Mouse (Mus musculus) B cell, adult 2 months (primary cell): ENCODE measurements around the gene Gm9903.

Source experiments
- DNase-seq, 2 experiments: peaks; one replicate each; pipeline ENCODE4 v3.0.0; 2022

Gene Gm9903

DNA sequence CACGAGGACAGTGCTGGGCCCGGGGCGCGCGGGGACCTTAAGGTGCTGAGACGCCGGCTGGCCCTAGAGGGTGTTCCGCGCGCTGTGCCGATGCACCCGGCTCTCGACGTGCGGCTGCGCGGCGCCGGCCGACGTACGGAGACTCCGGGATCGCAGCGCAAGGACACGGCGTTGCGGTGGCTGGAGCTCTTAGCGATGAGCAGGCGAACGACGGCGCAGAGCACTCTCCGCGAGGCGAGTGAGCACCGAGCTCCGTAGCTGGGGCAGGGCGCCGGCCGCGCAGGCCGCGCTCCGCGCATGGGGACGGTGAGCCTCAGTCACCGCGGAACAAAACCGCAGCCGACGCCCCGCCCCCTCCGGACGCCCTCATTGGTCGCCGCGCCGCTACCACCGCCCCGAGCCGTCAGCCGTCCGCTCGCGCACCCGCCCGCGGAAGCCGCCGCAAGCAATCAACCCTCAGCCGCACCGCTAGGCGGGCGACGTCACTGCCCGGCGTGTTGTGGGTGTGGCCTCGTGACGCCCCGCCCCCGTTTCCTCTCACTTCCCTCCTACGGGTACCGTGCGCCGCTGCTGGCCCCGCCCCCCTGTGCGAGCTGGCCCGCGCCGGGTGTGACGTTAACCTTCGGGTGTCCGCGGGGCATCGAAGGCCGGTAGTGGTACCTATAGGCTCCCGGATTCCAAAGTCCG is at the start of gene Gm9903, which contains the start of gene Fam53a:
Gene Gm9903, plus strand, starts transcription at position 625 of the 687 bp plus-strand sequence.
Gene Fam53a, minus strand, starts transcription at position 335 of the 687 bp plus-strand sequence.
- peak; percentile 100 for DNase-seq

DNA sequence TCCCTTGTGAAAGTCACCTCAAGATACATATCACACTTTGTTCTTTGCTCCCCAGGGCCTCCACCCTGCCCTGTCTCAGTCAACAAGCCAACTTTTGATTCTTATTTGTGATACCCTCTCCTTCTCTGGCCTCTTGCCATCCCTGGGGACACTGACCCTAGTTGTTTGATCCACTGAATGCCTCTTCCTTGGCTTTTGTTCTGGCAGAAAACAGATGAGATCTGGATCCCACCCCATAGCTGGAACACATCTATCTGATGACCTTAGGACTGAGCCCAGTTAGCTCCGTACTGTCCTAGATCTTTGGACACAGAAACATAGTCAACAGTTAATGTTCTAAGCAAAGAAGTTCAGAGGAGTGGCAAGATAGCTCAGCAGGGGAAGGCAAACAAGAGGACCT is 49.4 kb upstream of the Gm9903 start:
- no peak for DNase-seq

DNA sequence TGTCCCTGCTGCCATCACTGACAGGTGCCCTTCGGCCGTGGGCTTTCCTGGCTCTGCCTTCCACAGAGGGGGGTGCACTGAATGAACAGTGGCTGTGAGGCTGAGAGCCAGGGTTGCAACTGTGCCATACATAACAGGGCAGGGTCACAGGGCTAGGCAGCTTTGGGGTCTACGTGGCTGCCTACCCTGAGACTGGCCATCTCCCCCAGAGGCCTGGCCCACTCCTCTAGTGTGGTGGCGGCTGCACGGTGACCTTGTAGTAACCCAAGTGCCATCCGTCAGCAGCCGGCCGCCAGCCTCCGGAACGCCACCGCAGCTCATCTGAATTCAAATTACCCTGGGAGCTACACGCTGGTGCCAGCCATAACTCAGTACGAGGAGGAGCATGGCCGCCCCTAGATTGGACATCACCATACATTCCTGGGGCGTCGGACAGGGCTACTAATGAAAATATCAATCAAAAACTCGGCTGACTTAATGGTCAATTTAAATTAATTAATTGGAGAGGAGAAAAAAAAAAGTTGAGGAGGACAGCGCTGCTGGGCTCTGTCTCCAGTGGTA is 42.1 kb upstream of the Gm9903 start:
- no peak for DNase-seq

DNA sequence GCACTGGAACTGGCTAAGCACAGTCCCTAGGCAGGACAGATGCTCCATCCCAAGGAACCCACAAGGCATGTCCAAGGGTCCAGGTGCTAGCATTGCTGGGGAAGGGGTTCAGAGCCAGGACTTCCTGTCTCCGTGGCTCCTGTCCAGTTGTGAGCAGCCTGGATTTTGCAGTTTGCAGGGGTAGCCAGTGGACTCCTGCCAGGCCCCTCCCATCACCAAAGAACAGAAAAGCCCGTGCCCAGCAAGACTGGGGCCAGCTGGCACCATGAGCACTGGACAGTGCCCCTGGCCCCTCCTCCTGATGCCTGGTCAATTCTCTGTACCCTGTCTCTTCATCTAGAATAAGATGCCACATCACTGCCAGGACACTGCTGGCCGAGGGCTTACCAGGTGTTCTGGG is 41.7 kb upstream of the Gm9903 start:
- no peak for DNase-seq

DNA sequence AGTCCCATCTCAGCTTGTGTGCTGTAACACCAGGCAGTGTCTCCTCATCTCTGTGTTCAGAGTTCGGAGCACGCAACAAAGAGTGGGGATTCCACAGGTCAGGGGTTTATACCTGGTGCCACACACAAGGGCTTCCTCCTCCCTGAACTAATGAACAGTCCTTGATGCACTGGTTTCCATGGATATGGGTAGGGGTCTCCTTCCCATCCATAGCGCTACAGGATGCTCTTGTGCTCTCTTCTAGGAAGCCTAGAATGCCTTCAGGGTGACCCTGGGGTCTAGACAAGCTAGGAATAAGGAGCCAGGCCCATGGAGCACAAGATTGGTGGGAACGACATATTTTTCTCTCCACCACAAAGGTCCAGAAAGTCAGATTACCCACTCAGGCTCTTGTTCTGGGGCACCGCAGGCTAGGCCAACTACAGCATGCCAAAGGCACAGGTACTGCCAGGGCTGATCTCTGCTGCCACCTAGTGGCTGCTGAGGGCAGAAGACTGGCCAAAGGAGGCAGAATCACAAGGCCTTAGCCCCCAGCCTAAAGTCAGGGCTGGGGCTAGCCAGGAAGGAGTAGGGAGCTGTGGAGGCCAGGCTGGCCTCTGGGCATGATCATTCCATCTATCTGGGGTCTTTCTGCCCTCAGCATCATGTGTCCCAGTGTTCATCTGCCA is 40.4 kb upstream of the Gm9903 start:
- peak; percentile 74 to 78 for DNase-seq

DNA sequence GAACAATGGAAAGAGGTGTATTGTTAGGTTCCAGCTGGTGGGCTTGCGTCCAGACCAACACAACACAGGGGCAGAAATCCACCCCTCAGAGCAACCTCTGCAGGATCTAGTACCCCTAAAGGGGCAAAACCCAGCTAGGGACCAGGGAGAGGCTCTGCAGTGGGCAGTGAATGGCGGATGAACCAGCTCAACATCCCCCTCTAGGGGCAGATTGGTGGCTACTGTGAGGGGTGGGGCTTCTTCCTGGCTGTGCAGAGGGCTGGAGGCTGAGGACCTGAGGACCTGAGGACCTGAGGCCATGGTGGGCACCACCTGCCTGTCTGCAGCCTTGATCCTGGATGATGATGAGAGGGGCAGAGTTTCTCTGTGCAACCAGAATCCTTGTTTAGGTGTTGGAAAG is 36.1 kb upstream of the Gm9903 start:
- peak; percentile 10 to 17 for DNase-seq

DNA sequence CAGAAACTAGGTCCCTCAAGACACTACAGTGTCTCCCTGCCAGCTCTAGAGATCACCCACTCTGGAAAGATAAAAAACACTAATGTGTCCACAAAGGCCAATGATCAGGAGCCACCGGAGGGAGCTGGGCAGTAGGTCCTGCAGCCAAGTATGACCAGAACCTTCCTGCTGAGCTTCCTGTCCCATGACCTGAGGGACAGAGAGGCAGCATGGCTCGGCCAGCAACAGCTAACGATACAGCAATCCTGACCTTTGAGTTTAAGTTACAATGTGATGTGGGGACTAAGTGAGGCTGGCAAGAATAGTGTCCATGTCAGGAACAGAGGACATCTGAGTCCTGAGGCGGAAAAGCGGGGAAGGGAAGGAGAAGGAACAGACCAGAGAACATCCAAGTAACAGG is 24.4 kb upstream of the Gm9903 start:
- no peak for DNase-seq

DNA sequence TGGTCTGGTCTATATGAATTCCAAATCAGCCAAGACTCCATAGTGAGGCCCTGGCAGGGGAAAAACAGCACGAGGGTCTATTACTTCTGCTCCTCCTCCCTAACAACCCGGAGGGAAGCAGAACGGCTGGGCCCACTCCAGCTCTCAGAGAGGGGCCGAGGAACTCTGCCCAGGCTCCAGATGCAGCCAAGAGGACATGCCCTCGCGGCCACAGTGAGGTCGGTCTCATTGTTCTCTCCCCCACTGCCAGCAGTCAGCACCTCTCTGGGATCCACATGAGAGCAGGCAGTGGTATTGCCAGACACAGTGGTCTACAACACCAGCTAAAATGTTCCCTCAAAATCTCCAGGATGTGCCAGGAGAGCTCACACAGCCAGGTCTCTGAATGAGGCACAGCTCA is 23.1 kb upstream of the Gm9903 start:
- no peak for DNase-seq

DNA sequence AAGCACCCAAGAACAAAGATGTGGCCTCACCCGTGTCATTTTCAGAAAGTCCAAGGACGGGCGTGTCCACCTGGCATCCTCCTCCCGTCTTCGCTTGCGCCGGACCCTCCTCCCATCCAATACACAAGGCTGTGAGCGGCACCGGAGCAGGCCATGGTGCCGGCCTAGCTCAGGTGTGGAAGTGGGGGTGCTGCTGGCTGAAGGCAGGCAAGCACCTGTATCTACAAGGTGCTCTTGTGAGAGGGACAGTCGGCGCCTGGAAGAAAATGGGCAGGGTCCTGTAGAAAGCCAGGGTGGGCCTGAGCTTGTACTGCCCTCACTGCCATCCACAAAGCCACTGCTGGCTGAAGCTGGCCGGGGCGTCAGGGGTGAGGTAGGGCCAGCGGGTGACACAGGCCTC is 22.3 kb upstream of the Gm9903 start:
- no peak for DNase-seq

DNA sequence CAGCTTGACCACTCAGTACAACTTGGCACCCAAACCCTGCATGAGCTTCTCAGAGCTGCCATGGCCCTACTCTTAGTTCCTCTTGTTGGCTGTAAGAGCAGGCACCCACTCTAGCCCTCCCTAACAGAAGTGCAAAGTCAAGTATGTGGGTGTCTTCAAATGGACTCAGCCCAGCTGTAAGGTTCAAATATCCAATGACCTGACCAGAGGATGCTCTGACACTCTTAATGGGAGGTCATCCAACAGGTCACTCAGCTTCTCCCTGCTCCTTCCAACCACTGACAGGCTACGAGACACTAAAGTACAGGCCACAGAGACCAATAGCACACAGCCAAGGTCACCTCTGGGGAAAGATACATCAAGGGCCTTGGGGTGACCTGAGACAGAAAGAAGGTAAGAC is 20.5 kb upstream of the Gm9903 start:
- DNase-seq, result no peak

DNA sequence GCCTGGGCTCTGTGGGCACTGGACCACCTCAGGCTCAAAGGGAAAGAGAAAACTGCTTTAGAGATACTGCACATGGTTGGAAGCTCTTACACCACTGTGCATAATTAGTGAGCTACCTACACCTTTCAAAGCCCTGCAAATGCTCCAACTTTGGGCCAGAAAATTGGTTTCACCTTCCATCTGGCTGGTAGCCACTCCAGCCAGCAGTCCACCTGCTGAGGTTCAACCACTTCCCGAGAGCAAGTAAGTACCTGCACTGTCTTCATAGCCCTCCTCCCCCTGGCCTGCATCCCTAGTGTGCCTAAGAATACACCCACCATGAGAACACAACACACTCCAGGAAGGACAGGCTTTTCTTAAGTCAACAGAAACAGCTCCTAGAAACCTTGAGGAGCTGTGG is 17.9 kb upstream of the Gm9903 start:
- no peak for DNase-seq

DNA sequence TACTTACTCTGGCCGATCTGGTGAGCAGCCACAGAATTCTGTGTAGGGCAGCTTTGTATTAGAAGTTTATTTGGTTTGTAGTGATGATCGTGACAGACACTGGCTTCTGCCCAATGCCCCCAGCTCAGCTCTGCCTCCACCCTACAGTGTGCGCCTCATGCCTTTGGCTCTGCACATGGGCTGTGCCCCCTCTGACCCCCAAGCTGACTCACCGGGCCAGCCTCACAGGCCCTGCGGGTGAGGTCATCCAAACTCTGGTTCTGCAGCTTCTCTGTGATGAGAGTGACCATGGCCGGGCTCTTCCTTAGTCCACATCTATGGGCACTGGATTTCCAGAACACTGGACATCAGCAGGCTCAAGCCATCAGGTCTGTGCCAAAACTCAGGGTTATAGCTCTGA is 15.3 kb upstream of the Gm9903 start:
- DNase-seq, result no peak

DNA sequence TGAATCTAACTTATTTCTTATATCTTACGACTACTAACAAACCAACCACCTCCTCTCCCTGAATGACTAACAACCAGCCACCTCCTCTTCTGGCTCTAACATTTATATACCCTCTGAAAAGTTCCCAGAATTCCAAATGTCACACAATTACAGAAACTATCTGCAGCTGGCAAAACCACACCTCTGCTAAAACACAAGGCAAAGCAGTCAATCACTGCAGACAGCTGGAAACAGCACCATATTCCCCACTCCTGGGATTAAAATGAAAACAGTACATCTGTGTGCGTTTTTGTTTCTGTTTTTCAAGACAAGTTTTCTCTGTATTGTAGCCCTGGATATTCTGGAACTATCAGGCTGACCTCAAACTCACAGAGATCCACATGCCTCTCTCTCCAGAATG is 7.1 kb upstream of the Gm9903 start:
- no peak for DNase-seq

DNA sequence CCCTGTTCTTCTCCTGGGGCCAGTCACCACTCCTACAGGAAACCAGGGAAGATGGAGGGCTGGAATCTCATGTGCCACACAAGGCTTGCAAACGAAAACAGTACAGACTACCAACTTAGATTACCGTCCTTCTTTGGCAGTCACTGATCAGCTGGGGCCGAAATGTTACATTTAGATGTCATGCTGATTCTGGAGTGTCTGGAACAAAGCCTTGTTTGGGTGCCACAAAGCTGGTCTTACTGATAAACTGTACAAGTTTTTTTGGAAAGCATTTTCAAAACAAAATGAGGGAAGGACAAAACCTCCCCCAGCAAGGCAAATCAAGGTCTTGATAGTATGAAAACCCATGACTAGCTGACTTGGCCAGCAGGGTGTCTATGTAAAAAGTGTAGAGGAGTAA is 6.0 kb upstream of the Gm9903 start:
- DNase-seq, result no peak

DNA sequence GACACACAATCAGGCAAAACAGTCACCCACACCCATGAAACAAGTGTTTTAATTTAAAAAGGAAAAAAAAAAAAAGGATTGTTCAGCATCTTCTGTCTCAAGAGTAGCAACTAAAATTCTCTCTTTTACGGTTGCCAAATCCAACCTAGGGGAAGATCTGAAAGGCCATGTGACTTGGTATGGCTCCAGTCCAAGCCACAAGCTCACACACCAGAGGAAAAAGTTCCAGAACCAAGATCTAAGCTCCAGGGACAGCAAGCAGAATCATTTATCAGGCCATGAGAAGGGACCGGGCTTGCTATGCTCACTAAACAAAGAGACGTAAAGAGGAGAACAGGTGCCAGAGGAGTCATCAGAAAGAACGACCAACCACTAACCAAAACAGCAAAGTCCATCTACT is 1.8 kb upstream of the Gm9903 start:
- DNase-seq, result no peak

DNA sequence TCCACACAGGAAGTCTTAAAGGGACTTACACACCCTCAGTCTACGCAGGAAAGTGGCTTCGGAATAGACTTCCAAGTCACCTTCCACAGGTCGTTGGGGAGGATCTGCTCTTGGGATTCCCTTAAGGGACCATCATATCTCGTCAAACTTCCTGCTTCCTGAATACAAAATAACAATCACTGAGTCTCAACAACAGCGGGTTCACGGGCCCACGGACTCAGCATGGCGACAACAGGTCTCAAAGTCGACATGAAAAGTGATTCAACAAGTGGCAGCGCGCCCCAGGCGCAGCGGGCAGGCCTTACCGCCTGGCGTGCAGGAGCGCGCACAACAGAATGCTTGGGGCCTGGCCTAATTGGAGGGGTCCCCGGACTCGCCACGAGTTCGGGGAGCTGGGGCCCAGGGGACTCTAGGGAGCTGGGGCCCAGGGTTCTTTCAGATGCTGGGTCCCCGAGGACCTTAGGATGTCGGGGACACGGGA is 865 bp upstream of the Gm9903 start:
- DNase-seq, result peak in 1 of 2 experiments; percentile 71

DNA sequence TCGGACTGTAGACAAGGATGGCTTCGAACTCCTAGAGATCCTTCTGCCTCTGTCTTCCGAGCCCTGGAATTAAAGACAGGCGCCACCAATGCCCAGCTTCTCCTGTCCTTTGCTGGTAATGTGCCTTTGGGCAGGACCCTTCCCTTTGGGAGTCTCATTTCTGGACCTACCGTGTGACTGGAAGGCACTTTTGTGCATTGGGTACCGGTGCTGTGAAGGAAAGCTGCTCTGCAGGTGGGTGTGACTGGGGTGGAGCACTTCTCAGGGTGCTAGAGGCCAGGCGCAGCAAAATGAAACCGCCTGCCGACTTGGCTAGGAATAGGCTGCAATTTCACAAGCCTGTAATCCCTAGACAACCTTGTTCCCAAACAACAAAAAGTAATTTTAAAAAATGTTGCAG is 336 bp downstream of the Gm9903 start:
- no peak for DNase-seq

DNA sequence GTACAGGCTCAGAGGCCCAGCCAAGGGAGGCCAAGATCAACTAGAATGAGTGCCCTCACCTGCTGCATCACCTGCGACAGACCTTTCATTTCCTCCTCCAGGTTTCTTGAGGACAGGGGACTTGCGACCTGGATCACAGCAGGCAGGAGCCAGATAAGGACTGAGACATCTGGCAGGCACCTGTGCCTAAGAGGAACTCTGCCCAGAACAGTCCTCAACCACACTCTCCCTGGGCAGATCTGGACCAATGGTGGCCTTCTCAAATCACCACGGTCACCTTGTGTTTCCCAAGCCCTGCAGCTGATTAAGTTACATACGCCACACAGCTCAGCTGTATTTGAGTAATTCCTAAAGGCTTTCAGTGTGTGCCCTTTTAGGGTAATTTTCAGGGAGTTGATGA is 890 bp downstream of the Gm9903 start:
- no peak for DNase-seq

DNA sequence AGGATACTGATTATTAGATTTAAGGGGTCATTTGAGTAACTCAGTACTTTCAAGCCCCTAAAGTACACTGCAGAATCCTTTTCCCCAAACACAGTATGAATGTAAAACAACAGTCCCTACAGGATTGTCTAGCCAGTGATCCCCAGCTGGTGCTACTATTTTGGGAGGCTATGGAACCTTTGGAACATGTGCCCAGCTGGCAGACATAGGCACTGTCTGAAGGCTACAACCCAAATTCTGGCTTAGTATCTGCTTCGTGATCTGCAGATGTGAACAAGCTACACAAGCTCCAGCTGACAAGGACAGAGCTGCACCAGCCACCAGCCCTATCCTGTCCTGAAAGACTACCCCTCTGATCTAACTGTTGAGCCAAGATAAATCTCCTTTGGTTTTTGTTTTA is 2.8 kb downstream of the Gm9903 start:
- DNase-seq, result no peak

DNA sequence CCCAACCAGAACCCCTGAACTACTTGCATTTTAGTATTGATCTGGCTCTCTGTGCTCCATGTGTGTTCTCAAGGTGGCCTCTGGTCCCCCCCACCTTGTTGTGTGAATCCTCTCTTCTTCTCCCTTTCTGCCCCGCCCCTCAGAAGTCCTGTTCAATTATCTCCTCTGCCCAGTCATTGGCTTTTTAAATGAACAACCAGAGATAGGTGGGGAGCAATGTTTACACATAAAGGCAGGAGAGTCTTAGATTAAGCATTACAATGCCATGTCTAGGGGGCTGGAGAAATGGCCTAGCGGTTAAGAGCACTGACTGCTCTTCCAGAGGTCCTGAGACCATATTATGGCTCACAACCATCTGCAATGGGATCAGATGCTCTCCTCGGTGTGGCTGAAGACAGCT is 5.6 kb downstream of the Gm9903 start:
- DNase-seq, result no peak

DNA sequence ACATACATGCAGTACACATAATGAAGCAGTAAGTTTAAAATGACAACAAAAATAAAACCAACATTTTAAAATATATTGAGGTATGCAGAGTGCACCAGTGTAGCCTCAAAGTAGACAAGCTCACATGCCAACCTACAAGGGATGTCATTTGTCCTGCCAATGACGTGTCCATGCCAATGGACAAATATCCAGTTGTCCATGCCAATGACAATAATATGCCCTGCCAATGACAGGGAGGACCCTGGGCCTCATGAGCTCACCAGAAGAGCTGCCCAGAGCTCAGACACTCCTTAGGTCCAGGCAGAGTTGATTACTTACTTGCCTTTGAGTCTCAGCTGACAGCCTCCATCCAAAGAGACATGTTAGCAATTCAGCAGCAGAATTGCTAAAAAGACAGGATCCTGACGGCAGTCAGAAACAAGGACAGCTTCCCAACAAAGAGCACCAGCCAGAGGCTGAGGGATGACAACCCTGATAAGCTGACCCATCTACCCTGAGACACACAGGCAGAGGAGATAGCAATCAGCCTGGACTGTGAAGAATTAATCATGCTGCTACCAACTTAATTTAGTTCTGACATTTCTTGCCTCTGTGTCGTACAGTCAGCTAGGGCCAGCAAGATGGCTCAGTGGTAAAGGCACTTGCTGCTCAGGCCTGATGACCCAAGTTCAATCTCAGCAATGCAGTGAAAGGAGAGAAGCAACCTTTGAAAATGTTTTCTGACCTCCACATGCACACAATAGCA is 8.1 kb downstream of the Gm9903 start:
- no peak for DNase-seq

DNA sequence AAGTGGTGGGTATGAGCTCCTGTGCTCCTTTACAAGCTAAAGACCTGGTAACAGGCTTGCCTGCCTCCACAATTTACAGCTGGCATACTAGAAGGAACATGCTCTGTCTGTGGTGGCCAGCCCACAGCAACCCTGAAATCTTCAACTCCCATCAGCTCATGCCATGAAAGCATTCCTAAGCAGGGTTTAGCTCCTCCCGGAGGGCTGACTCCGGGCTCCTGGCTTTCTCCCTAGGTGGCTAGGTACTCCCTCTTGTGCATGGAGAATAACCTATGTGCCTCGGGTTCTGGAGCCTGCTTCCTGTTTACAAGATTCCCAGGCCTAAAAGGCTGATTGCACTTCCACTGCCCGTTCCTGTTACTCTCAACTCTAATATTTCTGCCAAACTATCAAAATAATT is 9.1 kb downstream of the Gm9903 start:
- DNase-seq, result no peak

DNA sequence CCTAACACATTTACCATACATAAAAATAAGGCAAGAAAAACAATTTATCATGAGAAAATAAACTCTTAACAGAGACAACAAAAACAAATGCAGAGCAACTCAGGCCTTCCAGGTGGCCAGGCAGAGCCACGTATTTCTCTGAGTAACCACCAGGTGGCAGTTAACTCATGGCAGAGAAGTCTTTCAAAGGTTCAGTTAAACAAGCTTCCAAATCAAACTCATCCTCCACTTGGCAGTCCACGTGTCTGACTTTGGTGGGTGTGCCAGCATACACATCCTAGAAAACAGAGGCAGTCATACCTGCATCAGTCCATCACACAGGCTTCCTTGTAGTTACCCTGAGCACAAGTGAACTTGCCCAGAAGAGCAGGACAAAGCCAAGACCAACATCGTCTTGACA is 10.9 kb downstream of the Gm9903 start:
- peak; percentile 65 to 68 for DNase-seq

DNA sequence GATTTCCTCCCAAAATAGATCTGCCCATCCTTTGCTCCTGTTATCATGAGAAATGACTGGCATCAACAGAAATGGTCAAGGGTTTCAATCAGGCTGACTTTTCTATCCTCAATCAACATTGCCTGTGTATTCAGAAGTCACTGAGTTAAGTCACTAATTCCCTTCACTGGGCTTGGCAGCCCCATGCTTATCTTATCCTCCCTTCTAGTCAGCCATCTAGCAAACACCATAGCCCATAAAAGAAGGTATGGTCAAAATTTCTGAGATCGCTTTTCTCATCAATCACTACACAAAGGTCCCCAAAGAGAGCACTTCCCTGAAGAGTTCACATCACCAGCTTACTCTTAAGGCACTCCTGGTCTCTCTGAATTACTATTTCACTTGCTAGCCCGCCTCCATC is 21.3 kb downstream of the Gm9903 start:
- no peak for DNase-seq
